ENCODE assay signal across 9 mouse cellular contexts in the genomic region with DNA sequence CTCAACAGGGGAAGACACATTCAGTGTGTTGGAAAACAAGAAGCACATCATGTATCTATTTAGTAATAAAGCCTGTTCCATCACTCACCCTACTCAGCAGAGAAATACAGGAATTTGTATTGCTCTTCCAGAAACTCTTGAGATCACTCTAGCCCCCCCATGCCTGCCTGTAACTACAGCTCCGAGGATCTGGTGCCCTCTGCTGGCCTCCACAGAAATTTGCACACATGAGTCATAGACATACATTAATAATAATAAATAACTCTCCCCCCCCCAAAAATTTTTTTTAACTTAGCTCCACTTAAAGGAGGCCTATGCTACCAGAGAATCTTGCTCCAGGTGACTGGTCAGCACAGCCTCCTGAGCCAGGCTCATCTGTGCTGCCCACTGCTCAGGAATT. TPM values are rescaled to one million over a fixed set of nuclear protein-coding genes. Genes with fewer than 3 reads are reported as not detected.
DNase-seq lines count a peak whose midpoint lies in the region; ATAC-seq and TF ChIP-seq lines count a peak whose summit lies in the region.
"Had no signal": no experiment of that assay in that cellular context is flagged by ENCODE, and none has a peak within 500 bp of the region (broad histone marks: within the 10 kb centered on the region; RNA-seq: fewer than 3 reads in every experiment).

No protein-coding gene starts in this region.

- H3K9ac ChIP-seq in forebrain, embryonic 11.5 days (ENCODE audit: low read length), result no peak overlapping the region
- no peak overlapping the region for H3K9ac ChIP-seq in forebrain, embryonic 15.5 days (replicated peaks)
- H3K9ac ChIP-seq in MEL (ENCODE audit: control insufficient read depth, low read depth, low read length, poor library complexity, severe bottlenecking), result no peak overlapping the region
- H3K9ac ChIP-seq: neural tube, embryonic 12.5 days had no signal

- TF ChIP-seq EP300 in MEL (IDR thresholded peaks at IDR 0.05; ENCODE audit: low read depth in 1 of 2, low read length in 2 of 2), result no peak

- intact Hi-C loops in left cerebral cortex, postnatal 4 days (cut with DNase I), result no loop called here

- ATAC-seq in forebrain, embryonic 11.5 days (replicated peaks; ENCODE audit: low FRiP score), result no peak
- ATAC-seq in forebrain, embryonic 15.5 days (replicated peaks), result no peak
- ATAC-seq in megakaryocyte progenitor cell, adult 5-6 weeks (replicated peaks; ENCODE audit: poor library complexity), result peak; percentile 78; the same call in 1 of the 2 replicates

- H3K79me2 ChIP-seq in MEL (ENCODE audit: control insufficient read depth, insufficient read depth, low read length, poor library complexity), result no peaks in the 10 kb centered on the region

- 35% methylated on average over 1 of the region's 1 CpGs for WGBS in forebrain, embryonic 11.5 days
- 33% methylated on average over 1 of the region's 1 CpGs for WGBS in forebrain, embryonic 15.5 days

- no peak for TF ChIP-seq POLR2A in MEL (IDR thresholded peaks at IDR 0.05; ENCODE audit: control insufficient read depth in 1 of 2, insufficient read depth in 1 of 2, low read depth in 1 of 2, low read length in 2 of 2, poor library complexity in 1 of 2)

- peak; percentile 63 for DNase-seq in forebrain, embryonic 11.5 days (ENCODE audit: low spot score)
- DNase-seq in left cerebral cortex, postnatal 4 days, result peak; percentile 28
- DNase-seq in left cerebral cortex, adult 11 months (ENCODE audit: low spot score), result no peak
- DNase-seq in MEL (ENCODE audit: low read depth, low spot score), result peak; percentile 70
- peak; percentile 17 for DNase-seq in embryo, embryonic 9.5 days (ENCODE audit: extremely low spot score)
- peak; percentile 81 for DNase-seq in thymus, postnatal 4 days

- no peak overlapping the region for H3K27ac ChIP-seq in forebrain, embryonic 11.5 days (ENCODE audit: low read depth, low read length)
- no peak overlapping the region for H3K27ac ChIP-seq in forebrain, embryonic 15.5 days (replicated peaks)
- no peak overlapping the region for H3K27ac ChIP-seq in MEL (ENCODE audit: control insufficient read depth, low read depth, low read length)
- H3K27ac ChIP-seq: neural tube, embryonic 12.5 days had no signal

- H3K36me3 ChIP-seq in forebrain, embryonic 11.5 days (ENCODE audit: control insufficient read depth, insufficient read depth, low read length), result no peaks in the 10 kb centered on the region; the same call in 1 of the 2 replicates
- peaks cover 73% of the 10 kb centered on the region for H3K36me3 ChIP-seq in forebrain, embryonic 15.5 days
- peaks cover 0 to 4% of the 10 kb centered on the region in 2 experiments; a peak in 2 of 4 replicates for H3K36me3 ChIP-seq in MEL (ENCODE audit: control insufficient read depth in 1 of 2, insufficient read depth in 2 of 2, low read length in 2 of 2)

- peak; percentile 33 to 73 (median 58); a peak in 5 of 6 replicates for TF ChIP-seq CTCF in MEL (IDR thresholded peaks at IDR 0.05 in 2 of 3, conservative IDR thresholded peaks at IDR 0.05 in 1 of 3; ENCODE audit: control insufficient read depth in 1 of 3, insufficient read depth in 1 of 3, low read depth in 2 of 3, low read length in 3 of 3, poor library complexity in 1 of 3, severe bottlenecking in 1 of 3)

- no peak overlapping the region for H3K4me2 ChIP-seq in forebrain, embryonic 11.5 days (ENCODE audit: low read depth, low read length, severe bottlenecking)
- no peak overlapping the region for H3K4me2 ChIP-seq in forebrain, embryonic 15.5 days (replicated peaks)
- H3K4me2 ChIP-seq: neural tube, embryonic 12.5 days had no signal

- peak; percentile 61 for TF ChIP-seq RAD21 in MEL (IDR thresholded peaks at IDR 0.05; ENCODE audit: low read depth, low read length)

- H3K27me3 ChIP-seq in forebrain, embryonic 11.5 days (ENCODE audit: control insufficient read depth, insufficient read depth, low read length), result no peaks in the 10 kb centered on the region
- H3K27me3 ChIP-seq in forebrain, embryonic 15.5 days, result no peaks in the 10 kb centered on the region
- no peaks in the 10 kb centered on the region for H3K27me3 ChIP-seq in MEL (ENCODE audit: control insufficient read depth in 1 of 2, insufficient read depth in 2 of 2, low read length in 2 of 2)
- H3K27me3 ChIP-seq: neural tube, embryonic 12.5 days had no signal

- H3K4me3 ChIP-seq in forebrain, embryonic 11.5 days (ENCODE audit: low read depth, low read length), result no peak overlapping the region
- H3K4me3 ChIP-seq in forebrain, embryonic 15.5 days, result no peak overlapping the region
- no peak overlapping the region for H3K4me3 ChIP-seq in MEL (ENCODE audit: control insufficient read depth in 1 of 2, insufficient read depth in 1 of 2, low read depth in 2 of 2, low read length in 2 of 2)
- H3K4me3 ChIP-seq: neural tube, embryonic 12.5 days had no signal

- H3K9me3 ChIP-seq in forebrain, embryonic 11.5 days (ENCODE audit: control insufficient read depth, low read length), result no peaks in the 10 kb centered on the region
- no peaks in the 10 kb centered on the region for H3K9me3 ChIP-seq in forebrain, embryonic 15.5 days
- H3K9me3 ChIP-seq in MEL (replicated peaks; ENCODE audit: insufficient read depth, low read length), result no peaks in the 10 kb centered on the region
- H3K9me3 ChIP-seq: neural tube, embryonic 12.5 days had no signal

- no peaks in the 10 kb centered on the region for H3K4me1 ChIP-seq in forebrain, embryonic 11.5 days (replicated peaks; ENCODE audit: control insufficient read depth, insufficient read depth, low read length)
- no peaks in the 10 kb centered on the region for H3K4me1 ChIP-seq in forebrain, embryonic 15.5 days
- H3K4me1 ChIP-seq in MEL (ENCODE audit: control insufficient read depth in 1 of 2, insufficient read depth in 2 of 2, low read length in 2 of 2), result no peaks in the 10 kb centered on the region
- H3K4me1 ChIP-seq: neural tube, embryonic 12.5 days had no signal

TF ChIP-seq in MEL, 35 proteins besides CTCF, POLR2A, EP300 and RAD21:
- no peak for TF ChIP-seq GATA1 (IDR thresholded peaks at IDR 0.05; ENCODE audit: low read depth, low read length)
- peak; percentile 67 for TF ChIP-seq ZC3H11A (IDR thresholded peaks at IDR 0.05; ENCODE audit: low read depth, low read length)
- TF ChIP-seq TAL1 (IDR thresholded peaks at IDR 0.05; ENCODE audit: low read length), result no peak
- TF ChIP-seq NRF1 (IDR thresholded peaks at IDR 0.05; ENCODE audit: insufficient read depth, low read depth, low read length, poor library complexity, severe bottlenecking), result no peak
- no peak for TF ChIP-seq MYC (IDR thresholded peaks at IDR 0.05; ENCODE audit: low read depth, low read length)
- no peak for TF ChIP-seq USF2 (IDR thresholded peaks at IDR 0.05; ENCODE audit: borderline replicate concordance in 1 of 2, insufficient read depth in 1 of 2, low read depth in 1 of 2, low read length in 2 of 2)
- no peak for TF ChIP-seq ZMIZ1 (IDR thresholded peaks at IDR 0.05; ENCODE audit: low read depth, low read length)
- TF ChIP-seq E2F4 (IDR thresholded peaks at IDR 0.05; ENCODE audit: borderline replicate concordance, low read depth, low read length), result no peak
- TF ChIP-seq KAT2A (conservative IDR thresholded peaks at IDR 0.05; ENCODE audit: low read depth, low read length), result no peak
- TF ChIP-seq USF1 (IDR thresholded peaks at IDR 0.05; ENCODE audit: low read depth, low read length), result no peak
- no peak for TF ChIP-seq ELF1 (IDR thresholded peaks at IDR 0.05; ENCODE audit: low read depth, low read length)
- TF ChIP-seq ZNF384 (IDR thresholded peaks at IDR 0.05; ENCODE audit: low read depth, low read length), result no peak
- TF ChIP-seq TBP (IDR thresholded peaks at IDR 0.05; ENCODE audit: low read depth, low read length), result no peak
- TF ChIP-seq BHLHE40 (IDR thresholded peaks at IDR 0.05; ENCODE audit: borderline replicate concordance, low read depth, low read length), result no peak
- no peak for TF ChIP-seq CHD1 (IDR thresholded peaks at IDR 0.05; ENCODE audit: low read depth, low read length)
- peak; percentile 63 for TF ChIP-seq SMC3 (IDR thresholded peaks at IDR 0.05; ENCODE audit: low read depth, low read length)
- TF ChIP-seq TCF12 (IDR thresholded peaks at IDR 0.05; ENCODE audit: low read depth, low read length), result no peak
- no peak for TF ChIP-seq POLR2AphosphoS2 (IDR thresholded peaks at IDR 0.05; ENCODE audit: low read length)
- TF ChIP-seq JUND (IDR thresholded peaks at IDR 0.05; ENCODE audit: low read depth, low read length), result no peak
- no peak for TF ChIP-seq RCOR1 (IDR thresholded peaks at IDR 0.05; ENCODE audit: low read depth, low read length)
- no peak for TF ChIP-seq POLR2AphosphoS5 (IDR thresholded peaks at IDR 0.05; ENCODE audit: borderline replicate concordance, low read depth, low read length)
- TF ChIP-seq MXI1 (IDR thresholded peaks at IDR 0.05; ENCODE audit: low read depth, low read length), result no peak
- TF ChIP-seq SIN3A (IDR thresholded peaks at IDR 0.05; ENCODE audit: low read length), result no peak
- TF ChIP-seq MAZ (IDR thresholded peaks at IDR 0.05; ENCODE audit: low read depth, low read length), result 0 out of 2 replicates have a peak, but pooled peaks have one; percentile 53
- no peak for TF ChIP-seq CHD2 (IDR thresholded peaks at IDR 0.05; ENCODE audit: low read length)
- TF ChIP-seq GABPA (IDR thresholded peaks at IDR 0.05; ENCODE audit: low read depth, low read length), result no peak

RNA-seq across cellular contexts. Expression of gene Ttbk2, which starts 16.2 kb away (rescaled TPM):
- 11.2 and 11.3 TPM in 2 replicates for polyA plus RNA-seq in forebrain, embryonic 11.5 days (2014; fragmentation: Nextera tagmentation; extraction: Ambion mirVana)
- 12.2 and 13.1 TPM in 2 replicates for polyA plus RNA-seq in forebrain, embryonic 15.5 days (2015; fragmentation: Nextera tagmentation; extraction: Ambion mirVana)
- 10 to 100 TPM; 70.1 to 70.8 TPM for total RNA-seq in left cerebral cortex, postnatal 4 days (2021)
- total RNA-seq in MEL (2012; rRNA removed), result 2.1 and 2.6 TPM in 2 replicates
- polyA plus RNA-seq in MEL (2012; ENCODE audit: insufficient read depth in 1 of 2, insufficient read length in 2 of 2, low read depth in 1 of 2, low replicate concordance in 2 of 2, missing spikeins in 1 of 2), result 1 to 10 TPM in 1 of 2 experiments, not detected in 1; 3.0 TPM
- 4.0 and 5.2 TPM in 2 replicates for total RNA-seq in megakaryocyte progenitor cell, adult 5-6 weeks (2015)
- 4.5 and 7.4 TPM in 2 replicates for total RNA-seq in megakaryocyte progenitor cell, adult 5-6 weeks (2017)

RNA-seq across cellular contexts. Expression of gene Cdan1, which starts 16.6 kb away (rescaled TPM):
- polyA plus RNA-seq in forebrain, embryonic 11.5 days (2014; fragmentation: Nextera tagmentation; extraction: Ambion mirVana), result 7.8 and 11.9 TPM in 2 replicates
- polyA plus RNA-seq in forebrain, embryonic 15.5 days (2015; fragmentation: Nextera tagmentation; extraction: Ambion mirVana), result 5.8 and 7.4 TPM in 2 replicates
- 10 to 100 TPM; 27.6 to 29.0 TPM for total RNA-seq in left cerebral cortex, postnatal 4 days (2021)
- 10.8 and 10.9 TPM in 2 replicates for total RNA-seq in MEL (2012; rRNA removed)
- 10 to 100 TPM in 1 of 2 experiments, not detected in 1; 27.6 TPM for polyA plus RNA-seq in MEL (2012; ENCODE audit: insufficient read depth in 1 of 2, insufficient read length in 2 of 2, low read depth in 1 of 2, low replicate concordance in 2 of 2, missing spikeins in 1 of 2)
- 13.3 and 14.4 TPM in 2 replicates for total RNA-seq in megakaryocyte progenitor cell, adult 5-6 weeks (2015)
- 13.0 and 17.6 TPM in 2 replicates for total RNA-seq in megakaryocyte progenitor cell, adult 5-6 weeks (2017)

Comparison
In these comparisons a context has a peak if more than half of its experiments do, and no peak if none do; other contexts are left out.
1. RNA of gene Ttbk2, which starts 16.2 kb away (total RNA-seq): 70.1 to 70.8 TPM in left cerebral cortex, postnatal 4 days; 4.0 to 7.4 TPM in megakaryocyte progenitor cell, adult 5-6 weeks and 2.1 to 2.6 TPM in MEL; every median in the first group is over 4 times any median in the second.